Mouse (Mus musculus): ENCODE measurements at regions not wholly inside any gene's neighbourhood (a gene's known extent, or its start where the extent isn't known, plus 50 kb on each side); places are given as distances from the start of the nearest gene placed in this dataset.

- TF ChIP-seq POLR2A (IDR thresholded peaks at IDR 0.05; ENCODE audit: borderline replicate concordance, extremely low read depth, low read depth, low read length) (no peak), CTCF (IDR thresholded peaks at IDR 0.05; ENCODE audit: insufficient read depth, low read length) (no peak)
Observed at GRCm38 (mm10) chr8:116164190-116164988, 340.4 kb upstream of the Dynlrb2 start.
